Mouse (Mus musculus) neutrophil, adult 5-6 weeks (primary cell): Measurements from ENCODE around the gene Cpped1. TPM values are rescaled to one million over a fixed set of nuclear protein-coding genes. Genes with fewer than 3 reads are reported as not detected.

ENCODE experiments used
- ATAC-seq: fragments of 151-379, 151-347 bp; 2 replicates; pipeline ENCODE4 v1.8.0; 2017; ENCODE audit warnings: mild to moderate bottlenecking, moderate TSS enrichment; ENCODE audit not compliant: insufficient number of reproducible peaks, poor library complexity, low FRiP score, severe bottlenecking; ENCODE audit errors: extremely low read depth
- total RNA-seq: library from RNA; stranded (forward); fragments of 200-1000 nt; gene quantifications from 2 replicates; pipeline ENCODE4 v1.2.3, GENCODE M21; 2017

Cpped1 gene
- total RNA-seq, 1 experiment from 2014 or later, result 3.6 TPM

- ATAC-seq, result no peak
These were observed 125.9 kb downstream of the Cpped1 start for GRCm38 (mm10) chr16:11783337-11783736.

DNA sequence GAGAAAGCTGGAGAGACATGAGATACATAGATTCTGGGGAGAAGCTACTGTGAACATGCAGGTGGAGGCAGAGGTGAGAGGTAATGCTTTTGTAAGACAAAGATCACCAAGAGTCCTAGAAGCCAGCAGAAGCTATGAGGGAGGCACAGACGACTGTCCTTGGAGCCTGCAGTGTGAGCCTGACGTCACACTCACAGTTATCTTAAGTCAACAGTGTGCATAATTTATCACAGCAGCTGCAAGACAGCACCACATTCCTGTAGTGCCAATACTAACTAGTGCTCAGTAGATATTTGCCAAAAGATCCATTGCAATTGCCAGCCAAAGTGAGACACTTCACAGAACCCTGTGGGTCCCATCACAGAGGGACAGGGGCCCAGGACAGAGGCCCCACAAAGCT lies 127.2 kb downstream of the Cpped1 start:
- ATAC-seq, result no peak

DNA sequence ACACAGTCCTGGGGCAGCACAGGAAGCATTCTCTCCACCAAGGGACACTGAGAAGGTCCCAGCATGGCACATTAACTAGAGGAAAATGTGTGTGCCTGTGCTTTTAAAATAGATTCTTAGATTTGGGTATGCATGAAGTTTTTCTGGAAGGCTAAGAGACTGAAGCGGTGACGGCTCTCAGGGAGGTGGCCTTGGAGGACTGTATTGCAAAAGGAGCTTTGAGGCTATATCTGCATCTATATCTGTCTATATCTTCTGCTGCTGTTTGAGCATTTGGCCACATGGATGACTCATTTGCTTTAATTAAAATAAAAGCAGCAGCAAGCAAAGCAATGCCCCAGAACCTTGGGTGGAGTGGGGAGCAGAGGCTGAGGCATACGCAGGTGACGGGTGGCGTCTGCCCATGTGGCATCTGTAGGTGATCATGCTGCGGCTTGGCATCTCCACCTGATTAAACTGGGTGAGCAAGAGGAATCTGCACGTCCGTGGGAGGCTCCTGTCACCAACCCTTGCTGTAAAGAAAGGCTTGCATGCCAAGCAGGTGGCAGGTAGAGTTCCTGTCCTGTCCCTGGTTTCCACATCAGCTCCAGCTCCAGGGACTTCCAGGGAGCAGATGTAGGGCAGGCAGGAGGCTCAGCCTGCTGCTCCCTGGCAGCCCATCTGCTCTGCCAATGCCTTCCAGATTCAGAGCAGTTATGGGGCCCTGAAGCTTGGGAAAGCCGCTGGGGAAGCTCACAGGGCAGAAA lies 130.4 kb downstream of the Cpped1 start:
- ATAC-seq, result no peak

DNA sequence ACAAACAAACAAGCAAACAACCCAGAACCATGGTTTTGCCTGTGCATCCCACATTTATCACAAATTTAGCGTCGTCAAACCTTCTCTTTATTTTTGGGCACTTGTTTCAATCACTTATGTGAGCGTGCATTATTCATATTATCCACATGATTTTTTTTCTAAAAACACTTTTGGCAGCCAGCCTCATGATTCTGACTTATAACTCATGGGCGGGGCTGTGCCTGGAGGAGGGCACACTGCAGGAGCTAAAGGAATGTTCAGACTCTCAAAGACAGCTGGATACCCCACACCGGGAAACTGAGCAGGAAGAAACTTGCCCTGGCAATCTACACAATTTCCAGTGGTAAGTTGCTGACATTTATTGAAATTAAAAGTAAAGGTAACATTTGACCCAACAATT lies 131.1 kb downstream of the Cpped1 start:
- no peak for ATAC-seq

GRCm38 (mm10) chr16:11776528-11776927 lies 132.7 kb downstream of the Cpped1 start:
- no peak for ATAC-seq

- no peak for ATAC-seq
These were observed 134.9 kb downstream of the Cpped1 start for GRCm38 (mm10) chr16:11774321-11774720.

DNA sequence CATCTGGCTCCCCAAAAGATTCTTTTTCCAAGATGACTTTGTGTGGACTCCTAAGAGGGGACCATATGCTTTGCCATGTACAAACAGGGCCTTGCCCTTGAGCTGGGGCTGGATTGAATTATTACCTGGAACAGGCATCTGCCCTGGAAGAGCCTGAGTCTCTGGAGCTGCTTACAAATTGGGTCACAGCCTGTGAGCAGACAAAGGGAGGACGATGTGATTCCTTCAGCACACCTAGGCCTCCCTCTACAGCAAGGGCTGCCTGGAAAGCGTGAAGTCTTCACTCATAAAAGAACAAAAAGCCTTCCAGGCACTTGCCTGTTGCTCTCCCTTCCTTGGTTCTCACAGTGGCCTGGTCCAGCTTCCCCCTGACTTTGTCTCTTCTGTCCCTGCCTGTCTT lies 136.9 kb downstream of the Cpped1 start:
- no peak for ATAC-seq

DNA sequence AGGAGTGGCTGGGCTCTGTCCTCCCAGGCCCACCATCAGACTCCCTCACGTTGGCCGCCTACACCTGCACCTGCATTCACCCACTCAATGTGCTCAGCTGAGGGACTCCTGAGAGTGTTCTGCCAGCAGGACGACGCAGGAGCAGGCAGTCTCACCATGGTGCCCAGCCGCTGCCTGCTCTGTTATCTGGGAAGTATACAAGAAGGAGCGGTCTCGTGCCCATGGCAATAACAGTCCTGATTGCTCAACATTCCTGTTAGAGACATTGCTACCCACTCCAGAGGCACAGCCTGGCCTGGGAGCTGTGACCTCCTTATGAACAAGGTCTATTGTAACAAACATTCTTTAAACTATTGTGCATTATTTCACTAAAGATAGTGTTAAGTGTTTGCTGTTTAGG lies 151.3 kb downstream of the Cpped1 start:
- ATAC-seq, result no peak

DNA sequence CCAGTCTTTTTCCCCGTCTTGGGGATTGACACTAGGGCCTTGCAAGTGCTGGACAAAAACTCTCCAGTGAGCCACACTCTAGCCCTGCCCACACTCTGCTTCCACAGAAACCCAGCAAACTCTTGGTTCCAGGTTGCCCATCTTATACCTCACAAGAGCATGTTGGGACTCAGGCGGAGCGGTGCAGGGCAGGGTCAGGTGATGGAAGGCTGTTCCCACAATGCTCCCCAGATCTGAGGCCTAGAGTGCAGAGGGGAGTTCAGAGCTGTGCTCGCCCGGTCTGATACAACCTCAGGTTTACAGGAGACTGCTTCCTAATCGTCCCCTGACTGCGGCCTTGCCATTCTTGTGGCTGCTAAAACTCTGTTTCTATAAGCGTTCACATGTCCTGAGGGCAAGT lies 151.8 kb downstream of the Cpped1 start:
- no peak for ATAC-seq

- ATAC-seq, result no peak
These were observed 152.5 kb downstream of the Cpped1 start for GRCm38 (mm10) chr16:11756598-11757245.

DNA sequence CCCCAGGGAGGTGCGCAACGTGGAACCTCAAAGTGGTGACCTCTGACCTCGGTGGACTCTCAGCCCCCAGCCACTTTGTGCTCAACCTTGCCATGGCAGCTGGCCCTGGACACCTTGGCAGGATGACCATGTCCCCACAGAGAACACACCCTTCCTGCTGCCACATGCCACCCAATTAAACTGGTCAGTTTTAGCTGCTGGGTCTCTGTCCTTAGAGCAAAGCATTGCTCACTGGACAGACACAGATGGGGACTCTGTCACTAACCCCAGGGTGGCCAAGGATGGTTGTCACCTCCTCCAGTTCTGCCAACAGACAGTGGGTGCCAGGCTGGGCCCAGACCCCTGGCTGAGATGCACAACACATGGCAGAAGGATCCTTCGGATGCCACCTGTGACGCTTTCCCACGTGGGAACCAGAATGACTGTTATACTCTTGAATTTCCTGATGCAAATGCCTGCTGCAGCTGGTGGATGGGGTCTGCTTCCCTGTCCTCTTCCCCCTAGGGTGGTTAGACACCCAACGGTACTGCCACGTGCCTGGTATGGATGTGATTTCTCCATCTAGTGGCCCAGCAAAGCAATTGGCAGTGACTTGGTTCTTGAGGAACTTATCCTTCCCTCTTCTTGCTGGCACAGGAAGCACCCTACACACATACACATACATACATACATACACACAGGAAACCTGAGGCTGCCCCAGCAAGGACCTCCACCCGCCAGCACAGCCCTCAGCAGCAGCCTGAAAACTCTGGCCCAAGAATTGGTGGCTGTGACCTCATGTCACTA lies 153.8 kb downstream of the Cpped1 start:
- no peak for ATAC-seq

DNA sequence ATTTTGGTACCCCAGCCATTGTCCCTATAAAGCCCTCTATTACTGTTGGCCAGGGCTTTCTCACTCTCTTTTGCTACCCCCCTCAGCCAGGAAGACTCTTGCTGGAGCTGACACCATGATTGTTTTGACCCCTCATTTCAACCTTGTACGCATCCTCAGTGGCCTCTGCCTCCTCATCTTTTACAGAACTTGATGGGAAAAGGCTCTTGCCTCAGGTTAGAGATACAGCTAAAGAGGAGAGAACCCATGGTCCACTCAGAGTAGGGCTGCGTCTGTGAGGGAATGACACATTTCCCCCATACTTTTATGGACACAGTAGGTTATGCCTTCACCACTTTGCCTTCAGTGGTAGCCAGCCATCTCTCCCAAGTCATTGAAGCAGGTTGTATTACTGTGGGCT lies 155.1 kb downstream of the Cpped1 start:
- ATAC-seq, result no peak

Other genes with a start within 250 kb of the Cpped1 start
- gene Shisa9, start 74.7 kb upstream of the Cpped1 start, total RNA-seq, result not detected in 2 replicates